Mouse (Mus musculus) megakaryocyte, adult 5-6 weeks (primary cell): Measurements from ENCODE around the gene Ntrk2. TPM values are rescaled to one million over a fixed set of nuclear protein-coding genes. Genes with fewer than 3 reads are reported as not detected.

Source experiments
- ATAC-seq: 2 replicates; pipeline ENCODE4 v1.8.0; 2016; ENCODE audit warnings: mild to moderate bottlenecking, inconsistent platforms; ENCODE audit not compliant: poor library complexity, severe bottlenecking
- total RNA-seq, 2 experiments: library from RNA; stranded (forward) in 1 of 2; stranded (reverse) in 1 of 2; fragments of 153-499, 151-499 nt in 1 of 2; fragments of 221-1000, 200-1000 nt in 1 of 2; gene quantifications; 2 replicates each; pipeline versions ENCODE4 v1.2.3 to v1.2.4; 2015 to 2017

The Ntrk2 gene
- total RNA-seq, 2 experiments from 2014 or later: not detected

DNA sequence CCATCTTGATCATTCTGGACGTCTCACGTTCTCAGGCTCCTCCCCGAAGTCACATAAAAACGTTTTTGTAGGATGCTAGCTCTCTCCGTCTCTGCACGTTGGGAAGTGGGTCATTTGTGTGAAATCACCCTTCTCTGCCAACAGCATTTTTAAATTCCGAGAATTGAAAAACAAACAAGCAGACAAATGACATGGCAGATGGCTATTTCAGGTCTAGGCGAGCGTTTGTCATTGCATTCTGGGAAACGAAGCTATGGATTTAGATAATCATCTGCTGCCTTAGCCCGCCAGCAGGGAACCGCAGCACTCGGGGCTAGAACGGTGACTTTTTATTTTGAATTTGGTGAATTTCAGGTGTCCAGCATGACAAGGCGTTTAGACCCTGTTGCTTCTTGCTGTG, 115.8 kb downstream of the Ntrk2 start:
- no peak for ATAC-seq

DNA sequence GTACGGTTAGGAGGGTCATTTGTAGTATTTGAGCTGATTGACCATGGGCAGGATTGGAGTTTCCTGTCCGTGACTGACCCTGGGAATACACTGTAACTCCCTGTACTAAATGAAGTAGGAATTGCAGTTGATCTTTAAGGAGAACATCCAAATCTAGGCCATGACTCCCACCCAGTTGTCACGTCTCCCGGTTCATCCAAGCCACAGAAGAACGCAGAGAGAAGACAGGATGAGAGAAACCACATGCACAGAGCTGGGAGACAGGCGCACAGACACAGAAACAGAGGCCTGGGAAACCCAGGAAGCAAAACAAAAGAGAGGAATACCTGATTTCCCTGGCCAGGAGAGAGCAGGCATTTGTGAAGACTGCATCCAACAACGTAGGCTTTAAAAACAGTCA, 117.1 kb downstream of the Ntrk2 start:
- ATAC-seq: no peak

DNA sequence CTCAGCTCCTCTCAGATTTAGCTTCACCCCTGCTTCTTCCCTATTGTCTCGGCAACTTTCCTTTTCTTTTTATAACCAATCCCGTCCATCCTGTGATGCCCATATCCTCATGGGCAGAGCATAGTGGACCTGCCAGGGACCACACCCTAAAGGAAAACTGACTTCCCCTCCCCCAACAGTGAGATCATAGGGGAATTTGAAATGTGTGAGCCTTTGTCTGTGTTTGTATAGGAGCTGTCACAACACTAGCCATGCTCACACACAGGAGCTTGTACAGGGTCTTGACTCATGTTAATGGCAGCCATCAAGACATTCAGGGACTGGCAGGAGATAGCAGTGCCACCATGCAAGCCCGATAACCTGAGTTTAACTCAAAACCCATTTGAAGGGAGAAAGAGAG, 118.1 kb downstream of the Ntrk2 start:
- ATAC-seq: no peak

DNA sequence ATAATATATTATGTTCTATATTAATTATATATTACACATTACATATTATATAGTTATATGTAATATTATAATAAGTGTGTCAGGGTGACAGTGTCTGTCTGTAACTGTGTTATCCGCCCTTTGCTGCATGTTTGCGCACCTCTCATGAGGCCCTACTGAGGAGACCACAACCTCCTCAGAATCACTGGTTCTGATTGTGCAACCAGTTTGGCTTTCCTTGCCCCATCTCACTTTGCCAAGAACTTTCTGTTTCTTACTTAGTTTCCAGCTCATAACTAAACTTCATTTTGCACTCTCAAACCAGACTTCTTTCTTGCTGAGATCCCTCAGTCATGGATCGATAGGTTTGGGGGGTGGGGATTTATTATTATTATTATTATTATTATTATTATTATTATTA, 120.8 kb downstream of the Ntrk2 start:
- no peak for ATAC-seq

DNA sequence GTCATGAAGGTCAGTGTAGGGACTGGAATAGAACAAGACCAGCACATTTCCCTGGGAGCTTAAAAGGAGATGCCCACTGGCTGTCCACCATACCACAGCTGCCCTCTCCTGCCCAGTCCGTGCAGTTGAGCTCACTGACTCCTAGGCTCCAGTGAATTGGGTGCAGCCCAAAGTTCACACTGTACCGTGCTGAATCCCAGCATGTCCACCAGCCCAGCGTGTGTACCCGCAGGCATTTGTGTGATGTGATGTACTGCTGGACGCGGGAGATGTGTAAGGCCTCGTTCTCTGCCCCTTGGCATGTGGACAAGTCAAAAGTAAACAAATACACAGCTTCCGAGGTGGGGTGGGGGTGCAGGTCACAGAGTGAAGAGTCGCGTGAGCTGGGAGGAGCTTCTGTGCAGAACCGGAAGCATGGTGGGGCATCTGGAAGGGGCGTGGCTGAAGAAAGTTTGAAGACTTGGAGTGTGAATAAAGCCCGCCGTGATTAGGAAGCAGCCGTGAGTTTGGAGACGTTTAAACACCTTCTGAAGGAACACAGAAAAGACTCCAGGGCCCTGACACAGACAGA, 121.4 kb downstream of the Ntrk2 start:
- no peak for ATAC-seq

DNA sequence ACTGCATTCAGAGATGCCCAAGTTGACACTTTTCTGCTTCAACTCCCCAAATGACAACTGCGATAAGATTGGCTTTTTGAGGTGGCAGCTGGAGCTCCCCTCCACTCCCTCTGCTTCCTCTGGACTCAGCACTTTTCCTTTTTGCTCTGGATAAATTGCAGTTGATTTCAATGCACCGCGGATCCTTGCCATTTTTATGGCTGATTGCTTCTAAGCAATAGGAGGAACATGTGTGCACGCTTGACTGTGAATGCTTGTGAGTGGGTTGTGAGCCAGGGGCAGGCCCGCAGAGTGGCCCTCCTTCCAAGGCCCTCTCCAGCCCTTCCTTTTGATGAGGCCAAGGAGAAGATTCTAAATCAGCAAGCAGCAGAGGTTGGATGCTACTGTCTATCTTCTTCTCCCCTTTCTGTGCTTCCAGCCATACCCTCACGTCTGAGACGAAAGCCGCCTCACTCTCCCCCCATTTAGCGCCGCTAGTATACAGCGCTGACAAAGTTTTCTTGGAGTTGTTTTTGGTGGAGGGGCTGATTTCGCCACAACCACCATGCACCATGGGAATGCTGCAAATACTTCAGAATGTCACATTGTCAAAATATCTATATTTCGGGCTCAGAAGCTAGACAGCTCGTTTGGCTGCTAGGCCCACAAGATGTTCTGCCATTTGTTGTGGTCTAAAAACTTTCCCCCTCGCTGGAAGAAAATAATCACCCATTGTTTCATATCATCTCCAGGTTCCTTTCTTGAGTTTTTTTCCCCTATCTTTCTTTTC, 122.5 kb downstream of the Ntrk2 start:
- no peak for ATAC-seq

DNA sequence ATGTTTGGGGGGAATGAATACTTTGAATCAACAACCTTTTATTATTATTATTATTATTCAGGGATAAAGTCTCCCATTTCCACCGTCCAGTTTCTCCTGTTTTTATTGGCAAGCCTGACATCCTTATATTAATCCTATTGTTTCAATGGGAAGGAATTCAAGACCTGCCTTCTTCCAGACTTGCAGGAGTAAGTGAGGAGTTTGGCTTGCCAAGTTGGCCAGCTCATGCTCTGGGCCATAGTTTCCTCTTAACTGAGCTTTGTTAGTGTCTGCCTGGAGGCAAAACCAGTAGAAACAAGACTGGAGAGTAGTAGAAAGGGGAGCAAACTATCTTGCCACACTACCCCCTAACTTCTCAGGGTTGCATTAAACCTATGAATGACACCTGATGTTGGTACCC, 123.8 kb downstream of the Ntrk2 start:
- no peak for ATAC-seq

DNA sequence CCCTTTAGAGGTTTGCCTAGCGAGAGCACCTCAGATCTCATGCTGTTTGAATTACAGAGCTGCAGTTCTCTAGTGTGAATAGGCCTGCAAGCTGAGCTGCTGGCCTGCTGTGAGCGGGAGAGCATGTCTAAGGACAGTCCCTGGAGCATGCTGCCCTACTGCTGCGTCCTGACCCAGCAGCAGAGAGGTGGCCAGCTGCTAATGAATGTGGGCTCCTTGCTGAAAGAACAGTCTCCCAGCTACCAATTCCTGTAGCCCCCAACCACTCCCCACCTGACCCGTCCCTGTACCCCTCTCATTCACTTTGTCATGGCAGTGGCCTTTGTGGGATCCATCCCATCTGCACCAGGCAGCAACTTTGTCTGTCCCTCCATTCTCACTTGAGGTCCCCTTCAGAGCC, 126.8 kb downstream of the Ntrk2 start:
- ATAC-seq: no peak

DNA sequence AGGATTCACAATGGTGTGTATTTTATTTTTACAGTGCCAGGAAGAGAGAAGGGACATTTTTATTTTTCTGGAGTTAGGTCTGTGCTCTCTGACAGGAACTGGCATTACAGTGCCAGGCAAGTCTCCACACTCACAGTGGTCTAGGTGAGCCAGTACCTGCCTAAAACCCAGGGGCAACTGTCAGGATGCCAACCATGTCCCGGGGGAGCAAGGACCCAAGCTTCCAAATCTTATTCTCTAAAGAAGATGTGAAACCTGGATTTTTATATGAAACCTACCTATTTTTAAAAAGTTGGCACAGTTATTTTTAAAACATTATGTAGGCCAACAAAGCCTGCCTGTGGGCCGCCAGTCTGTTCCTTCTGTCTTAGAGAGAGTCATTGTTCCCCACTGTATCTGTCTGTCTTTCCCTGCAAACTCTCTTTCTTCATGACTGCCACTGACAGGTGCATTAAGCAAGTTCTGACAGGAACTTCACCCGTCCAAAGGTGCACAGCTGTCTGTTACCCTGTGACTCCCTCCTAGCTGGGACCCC, 128.3 kb downstream of the Ntrk2 start:
- ATAC-seq: no peak

DNA sequence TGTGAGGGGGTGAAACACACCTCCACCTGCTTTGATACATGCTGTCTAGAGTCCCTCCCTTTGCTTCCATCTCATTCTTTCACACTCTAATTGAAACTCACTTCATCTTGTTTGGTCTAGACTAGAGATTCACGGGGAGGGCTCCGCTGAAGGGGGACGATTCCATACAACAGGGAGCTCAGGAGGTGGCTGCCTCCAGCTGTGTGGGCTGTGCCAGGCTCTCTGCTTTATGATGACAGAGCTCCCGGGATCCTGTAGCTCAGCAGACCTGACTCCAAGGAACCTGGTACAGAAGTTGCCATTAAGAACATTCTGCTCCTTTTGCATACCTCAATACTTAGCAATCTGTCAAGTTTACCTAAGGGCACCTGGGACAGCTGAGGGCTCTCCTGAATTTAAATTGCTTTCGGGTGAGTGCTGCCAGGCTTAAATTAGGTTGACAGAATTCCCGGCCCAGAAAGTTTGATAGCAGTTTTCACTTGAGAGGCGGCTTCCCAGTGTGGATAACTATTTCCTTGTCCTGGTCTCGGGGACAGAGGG, 129.7 kb downstream of the Ntrk2 start:
- no peak for ATAC-seq

DNA sequence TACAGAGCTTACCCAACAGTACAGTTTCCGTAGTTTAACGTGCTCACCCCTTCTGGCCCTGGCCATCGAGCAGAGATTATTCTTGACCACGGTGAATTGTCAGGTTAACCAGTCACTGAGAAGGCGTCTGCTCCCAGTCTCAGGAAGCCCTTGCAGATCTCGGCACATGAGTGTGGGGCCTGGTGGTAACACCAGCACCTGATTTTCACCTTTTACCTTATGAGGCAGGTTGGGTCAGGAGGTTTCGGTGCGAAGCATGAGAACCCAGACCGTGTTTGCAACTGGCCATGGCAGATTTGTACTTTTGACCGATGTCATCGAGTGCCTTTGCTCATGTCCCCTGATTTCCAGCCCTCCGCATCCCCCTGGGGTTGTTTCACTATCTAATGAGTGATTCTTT, 131.5 kb downstream of the Ntrk2 start:
- ATAC-seq: no peak

DNA sequence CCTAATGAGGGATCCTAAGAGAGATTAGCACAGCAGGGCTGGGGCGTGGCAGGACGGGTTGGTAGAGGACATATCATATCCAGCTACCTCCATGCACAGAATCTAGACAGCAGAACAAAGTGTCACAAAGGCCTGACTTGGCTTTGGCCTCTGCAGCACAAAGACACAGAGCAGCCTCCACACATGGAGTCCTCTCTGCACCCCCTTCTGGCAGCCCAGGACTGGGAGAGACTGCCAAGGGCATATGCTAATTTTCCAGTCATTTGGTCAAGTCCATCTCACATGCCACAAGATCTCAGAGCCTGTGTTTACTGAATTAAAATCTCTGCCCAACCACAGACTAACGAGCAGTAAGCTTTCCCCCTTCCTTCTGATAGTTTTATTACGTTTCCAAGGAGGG, 132.1 kb downstream of the Ntrk2 start:
- ATAC-seq: no peak

DNA sequence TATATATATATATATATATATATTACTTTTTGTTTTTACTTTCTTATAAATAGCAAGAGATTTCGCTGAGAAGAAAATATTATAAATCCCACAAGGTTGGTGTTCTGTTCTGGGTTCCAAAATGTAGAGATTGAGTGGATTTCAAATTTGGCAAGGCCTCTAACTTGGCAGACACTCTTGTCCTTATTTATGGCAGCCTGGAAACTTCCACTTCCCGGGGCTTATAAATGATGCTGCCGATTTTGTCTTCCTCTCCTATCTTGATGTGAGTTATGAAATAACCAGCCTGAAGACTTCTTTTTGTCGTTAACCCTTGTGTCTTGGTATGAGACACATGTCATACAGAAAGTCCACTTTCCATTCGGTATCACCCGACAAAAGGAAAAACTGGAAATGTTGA, 133.8 kb downstream of the Ntrk2 start:
- no peak for ATAC-seq

DNA sequence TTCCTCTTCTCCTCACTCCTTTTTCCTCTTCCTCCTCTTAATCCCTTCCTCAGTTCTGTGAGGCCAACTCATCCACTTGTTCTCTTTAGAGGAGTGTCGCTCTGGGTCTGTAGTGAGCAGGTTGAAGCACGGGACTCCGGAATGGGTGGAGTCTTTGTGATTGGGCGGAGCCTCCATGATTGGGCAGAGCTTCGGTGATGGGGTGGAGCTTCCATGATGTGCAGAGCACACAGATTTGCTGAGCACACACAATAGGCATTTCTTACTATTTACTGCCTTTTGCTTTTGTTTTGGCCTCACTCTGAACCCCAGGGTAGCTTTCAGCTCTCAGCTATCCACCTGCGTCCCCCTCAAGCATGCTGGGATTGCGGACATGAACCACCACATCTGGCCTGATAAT, 134.4 kb downstream of the Ntrk2 start:
- no peak for ATAC-seq

DNA sequence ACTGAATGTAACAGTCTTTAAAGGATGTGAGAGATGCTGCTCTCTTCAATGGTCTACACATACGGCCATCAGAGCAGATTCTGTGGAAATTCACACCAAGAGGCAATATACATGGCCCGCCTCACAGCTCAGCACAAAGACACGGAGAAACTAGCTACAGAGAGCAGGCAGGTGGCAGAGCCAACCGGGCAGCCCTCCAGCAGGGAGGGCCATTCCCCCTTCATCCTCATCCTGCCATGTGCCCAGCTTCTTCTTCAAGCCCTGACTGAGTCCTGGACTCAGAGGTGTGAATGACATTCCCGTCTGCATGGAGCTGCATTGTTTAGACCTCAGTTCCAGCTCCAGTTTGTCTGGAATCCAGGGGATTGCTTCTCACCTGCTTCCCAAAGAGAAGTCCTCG, 139.4 kb downstream of the Ntrk2 start:
- no peak for ATAC-seq

DNA sequence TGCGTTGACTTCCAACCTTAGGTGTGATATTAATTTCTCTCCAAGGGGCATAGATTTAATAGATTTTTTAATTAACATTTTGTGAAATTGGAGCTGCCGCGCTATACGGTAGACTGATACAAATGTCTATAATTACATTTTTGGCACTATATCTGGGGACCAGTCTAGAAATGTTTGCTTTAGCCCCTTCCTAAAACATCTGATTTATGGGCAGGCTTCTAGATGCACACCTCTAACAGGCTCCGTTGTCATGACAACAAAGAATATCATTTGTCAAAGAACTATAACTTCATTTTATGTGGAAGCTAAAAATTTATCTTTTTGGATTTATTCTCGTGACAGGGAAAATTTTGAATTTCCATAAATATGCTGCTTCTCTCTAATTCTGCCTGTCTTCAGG, 140.2 kb downstream of the Ntrk2 start:
- no peak for ATAC-seq

DNA sequence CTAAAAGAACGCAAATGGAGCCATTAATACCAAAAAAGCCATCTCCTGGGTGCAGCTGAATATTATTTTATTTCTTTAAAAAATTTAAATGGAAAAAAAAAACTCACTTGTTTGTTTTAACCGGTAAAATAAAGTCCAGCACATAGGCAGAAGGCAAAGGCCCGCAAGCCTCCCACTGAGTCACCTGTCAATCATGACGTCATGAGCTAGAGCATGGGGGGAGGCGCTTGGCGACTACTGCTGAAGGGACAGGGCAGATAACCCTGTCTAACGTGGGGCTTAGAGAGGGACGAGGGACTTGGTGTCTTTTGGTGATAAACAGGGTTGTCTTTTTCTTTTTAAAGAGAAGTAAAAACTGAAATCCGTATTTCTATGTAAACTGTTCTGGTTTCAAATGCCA, 140.7 kb downstream of the Ntrk2 start:
- no peak for ATAC-seq

DNA sequence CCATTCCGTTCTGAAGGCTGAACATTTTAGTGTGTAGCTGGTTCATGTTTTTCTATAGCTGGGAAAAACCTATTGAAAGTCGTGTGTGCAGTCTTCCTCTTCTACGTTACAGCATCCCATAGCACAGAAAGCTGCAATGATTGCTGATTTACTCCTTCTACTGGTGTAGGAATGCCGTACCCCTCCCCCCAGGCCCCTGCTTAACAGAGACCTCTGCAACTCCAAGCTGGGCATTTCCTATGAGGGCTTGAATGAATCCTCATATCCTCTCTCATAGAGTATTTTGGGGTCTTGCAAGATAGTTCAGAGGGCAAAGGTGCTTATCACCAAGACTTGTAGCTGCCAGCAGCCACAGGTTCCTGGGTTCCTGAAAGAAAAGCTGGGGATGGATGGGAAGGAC, 148.0 kb downstream of the Ntrk2 start:
- ATAC-seq: no peak

DNA sequence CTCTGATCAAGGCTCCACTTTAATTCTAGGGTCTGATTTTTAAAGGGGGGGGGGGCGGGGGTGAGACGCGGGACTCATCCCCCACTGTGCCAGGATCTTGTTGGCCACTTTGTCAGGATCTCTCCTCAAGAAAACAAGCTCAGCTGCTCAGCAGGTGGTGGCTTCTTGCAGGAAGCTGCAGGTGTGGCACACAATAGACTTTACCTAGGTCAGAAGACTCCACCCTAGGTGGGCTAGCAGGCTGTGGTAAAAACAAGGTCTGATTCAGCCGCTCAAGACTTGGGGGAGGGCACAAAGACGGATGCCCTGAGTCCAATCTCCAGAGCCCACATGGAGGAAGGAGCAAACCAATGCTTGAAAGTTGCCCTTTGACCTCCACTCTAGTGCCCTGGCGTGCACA, 148.4 kb downstream of the Ntrk2 start:
- no peak for ATAC-seq

DNA sequence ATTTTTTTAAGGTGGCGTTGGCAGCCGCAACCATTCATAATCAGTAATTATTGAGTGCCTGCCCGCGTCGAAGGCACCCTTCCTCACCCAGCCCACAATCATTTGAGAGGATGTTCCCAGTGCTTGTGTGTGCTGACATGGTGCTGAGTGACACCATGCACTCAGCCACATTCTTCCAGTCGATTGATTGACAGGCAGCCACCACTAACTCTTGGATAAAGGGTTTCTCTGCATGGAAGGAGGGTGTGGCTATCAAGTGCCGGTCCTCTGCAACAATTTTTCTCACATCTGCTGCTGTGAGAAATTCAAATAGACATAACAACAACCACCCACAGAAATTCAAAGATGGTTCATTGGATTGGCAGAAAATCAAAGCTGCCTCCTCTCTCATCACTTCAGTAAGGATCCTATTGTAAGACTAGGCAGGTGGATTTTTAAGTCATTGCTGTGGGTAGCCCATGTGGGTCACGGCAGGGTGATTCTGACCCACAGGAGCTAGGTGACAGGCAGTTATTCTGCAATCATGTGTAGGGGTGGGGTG, 148.9 kb downstream of the Ntrk2 start:
- no peak for ATAC-seq

DNA sequence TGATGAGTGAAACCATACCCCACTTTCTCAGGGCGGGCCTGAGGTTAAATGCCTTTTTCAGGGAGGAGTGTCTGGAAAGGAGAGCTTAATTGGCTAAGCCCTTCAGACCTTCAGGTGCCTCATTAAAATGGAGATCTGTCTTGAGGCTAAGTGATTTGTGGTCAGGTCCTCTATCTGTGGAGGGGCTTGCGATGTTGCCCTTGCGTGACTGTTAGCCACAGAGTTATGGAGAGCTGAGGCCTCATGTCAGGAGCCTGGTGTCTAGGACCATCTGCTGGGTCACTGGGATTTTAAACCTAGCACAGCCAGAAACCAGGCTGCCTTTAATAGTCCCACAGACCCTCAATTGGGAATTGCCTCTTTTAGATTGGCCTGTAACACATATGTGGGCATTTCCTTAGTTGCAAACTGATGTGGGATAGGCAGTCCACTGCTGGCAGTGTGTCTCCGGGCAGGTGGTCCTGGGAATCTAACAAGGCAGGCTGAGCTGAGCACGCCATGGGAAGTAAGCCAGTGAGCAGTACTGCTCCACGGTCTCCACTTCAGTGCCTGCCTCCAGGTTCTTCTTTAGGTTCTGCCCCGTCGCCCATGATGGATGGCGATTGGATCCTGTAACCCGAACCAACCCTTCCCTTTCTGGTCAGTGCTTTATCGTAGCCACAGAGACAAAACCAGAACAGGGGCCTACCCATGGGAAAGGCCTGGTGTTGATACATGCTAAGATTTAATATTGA, 152.0 kb downstream of the Ntrk2 start:
- no peak for ATAC-seq
